Mouse (Mus musculus): ENCODE results near the gene Ipo11. TPM values are rescaled to one million over a fixed set of nuclear protein-coding genes. Genes with fewer than 3 reads are reported as not detected.

The Ipo11 gene
- polyA plus RNA-seq, 1 experiment from 2014 or later, result 55.2 TPM

DNA sequence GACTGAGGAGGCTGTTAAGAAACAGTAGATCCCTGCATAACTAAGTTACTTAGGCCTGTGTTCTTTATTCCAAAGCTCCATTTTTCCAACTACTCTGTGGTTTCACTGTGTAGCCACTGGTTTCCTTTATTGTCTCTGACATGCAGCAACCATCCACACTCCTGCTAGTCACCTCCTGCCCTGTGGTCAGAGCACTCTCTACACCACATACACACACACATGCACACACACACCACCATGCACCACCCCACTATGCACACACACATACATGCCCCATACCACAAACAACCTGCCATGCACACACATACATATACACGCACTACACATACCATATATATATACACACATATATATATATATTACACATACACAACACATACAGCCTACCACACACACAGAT is 175.1 kb downstream of the Ipo11 start:
- Histone ChIP-seq H3K9me3 (ENCODE audit: control insufficient read depth, low read length) (no peaks in the 10 kb centered on the region), H3K4me3 (ENCODE audit: low read length) (no peak overlapping the region), H3K9ac (ENCODE audit: low read length) (no peak overlapping the region), H3K36me3 (ENCODE audit: control insufficient read depth, insufficient read depth, low read length) (no peaks in the 10 kb centered on the region), H3K4me1 (replicated peaks; ENCODE audit: control insufficient read depth, insufficient read depth, low read length) (0 out of 2 replicates have a peak, but pooled peaks cover 3% of the 10 kb centered on the region), H3K4me2 (ENCODE audit: low read depth, low read length) (no peak overlapping the region), H3K27me3 (ENCODE audit: control insufficient read depth, insufficient read depth, low read depth, low read length) (no peaks in the 10 kb centered on the region), H3K27ac (ENCODE audit: low read length) (no peak overlapping the region)
- 92% methylated on average over 1 of the region's 1 CpGs for WGBS
- no peak for ATAC-seq (ENCODE audit: low read depth)

- H3K4me3 ChIP-seq (ENCODE audit: low read length), result no peak overlapping the region
- peak; percentile 88 for ATAC-seq (ENCODE audit: low read depth)
- H3K9ac ChIP-seq (ENCODE audit: low read length), result no peak overlapping the region
- no peaks in the 10 kb centered on the region for H3K27me3 ChIP-seq (ENCODE audit: control insufficient read depth, insufficient read depth, low read depth, low read length)
- no peak overlapping the region for H3K4me2 ChIP-seq (ENCODE audit: low read depth, low read length)
- no peaks in the 10 kb centered on the region for H3K9me3 ChIP-seq (ENCODE audit: control insufficient read depth, low read length)
- 34% methylated on average over 14 of the region's 14 CpGs for WGBS
- no peak overlapping the region for H3K27ac ChIP-seq (ENCODE audit: low read length)
- H3K36me3 ChIP-seq (ENCODE audit: control insufficient read depth, insufficient read depth, low read length), result no peaks in the 10 kb centered on the region
- 0 out of 2 replicates have a peak, but pooled peaks cover 3% of the 10 kb centered on the region for H3K4me1 ChIP-seq (replicated peaks; ENCODE audit: control insufficient read depth, insufficient read depth, low read length)
Observed at GRCm38 (mm10) chr13:106760232-106760875, 176.4 kb downstream of the Ipo11 start.

DNA sequence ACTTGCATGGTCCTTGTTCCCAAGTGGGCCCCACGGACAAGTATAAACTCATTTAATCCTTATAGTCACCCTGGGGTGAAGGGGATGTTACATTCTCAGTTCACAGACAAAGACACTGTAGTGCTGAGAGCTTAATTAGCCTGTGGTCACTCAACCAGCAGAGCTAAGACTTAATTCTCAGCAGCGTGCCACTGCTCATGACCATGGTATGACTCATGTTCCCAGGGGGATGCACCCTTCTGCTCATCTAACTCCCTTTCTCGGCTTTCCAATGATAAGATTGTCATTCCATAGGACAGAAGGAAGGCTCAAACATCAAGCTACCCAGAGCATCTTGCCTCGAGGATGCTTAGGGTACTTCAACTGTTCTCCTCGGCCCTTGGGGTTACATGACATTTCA is 180.9 kb downstream of the Ipo11 start:
- 62% methylated on average over 5 of the region's 5 CpGs for WGBS
- no peak overlapping the region for H3K27ac ChIP-seq (ENCODE audit: low read length)
- H3K4me1 ChIP-seq (replicated peaks; ENCODE audit: control insufficient read depth, insufficient read depth, low read length), result no peaks in the 10 kb centered on the region
- no peaks in the 10 kb centered on the region for H3K9me3 ChIP-seq (ENCODE audit: control insufficient read depth, low read length)
- H3K9ac ChIP-seq (ENCODE audit: low read length), result no peak overlapping the region
- H3K27me3 ChIP-seq (ENCODE audit: control insufficient read depth, insufficient read depth, low read depth, low read length), result no peaks in the 10 kb centered on the region
- no peaks in the 10 kb centered on the region for H3K36me3 ChIP-seq (ENCODE audit: control insufficient read depth, insufficient read depth, low read length)
- H3K4me3 ChIP-seq (ENCODE audit: low read length), result no peak overlapping the region
- no peak overlapping the region for H3K4me2 ChIP-seq (ENCODE audit: low read depth, low read length)
- ATAC-seq (ENCODE audit: low read depth), result no peak

GRCm38 (mm10) chr13:106754216-106754615 is 182.5 kb downstream of the Ipo11 start:
- no peak for ATAC-seq (ENCODE audit: low read depth)
- no peaks in the 10 kb centered on the region for H3K4me1 ChIP-seq (replicated peaks; ENCODE audit: control insufficient read depth, insufficient read depth, low read length)
- H3K4me3 ChIP-seq (ENCODE audit: low read length), result no peak overlapping the region
- no peaks in the 10 kb centered on the region for H3K27me3 ChIP-seq (ENCODE audit: control insufficient read depth, insufficient read depth, low read depth, low read length)
- H3K36me3 ChIP-seq (ENCODE audit: control insufficient read depth, insufficient read depth, low read length), result no peaks in the 10 kb centered on the region
- H3K9ac ChIP-seq (ENCODE audit: low read length), result no peak overlapping the region
- 85% methylated on average over 3 of the region's 3 CpGs for WGBS
- no peaks in the 10 kb centered on the region for H3K9me3 ChIP-seq (ENCODE audit: control insufficient read depth, low read length)
- H3K27ac ChIP-seq (ENCODE audit: low read length), result no peak overlapping the region
- H3K4me2 ChIP-seq (ENCODE audit: low read depth, low read length), result no peak overlapping the region

- Histone ChIP-seq H3K9ac (ENCODE audit: low read length) (no peak overlapping the region), H3K36me3 (ENCODE audit: control insufficient read depth, insufficient read depth, low read length) (no peaks in the 10 kb centered on the region), H3K4me2 (ENCODE audit: low read depth, low read length) (no peak overlapping the region), H3K4me3 (ENCODE audit: low read length) (no peak overlapping the region), H3K4me1 (replicated peaks; ENCODE audit: control insufficient read depth, insufficient read depth, low read length) (no peaks in the 10 kb centered on the region), H3K27ac (ENCODE audit: low read length) (no peak overlapping the region), H3K9me3 (ENCODE audit: control insufficient read depth, low read length) (no peaks in the 10 kb centered on the region), H3K27me3 (ENCODE audit: control insufficient read depth, insufficient read depth, low read depth, low read length) (no peaks in the 10 kb centered on the region)
- WGBS, result 81% methylated on average over 1 of the region's 1 CpGs
- ATAC-seq (ENCODE audit: low read depth), result no peak
Observed at GRCm38 (mm10) chr13:106751951-106752350, 184.8 kb downstream of the Ipo11 start.

- ATAC-seq (ENCODE audit: low read depth), result no peak
- 47% methylated on average over 5 of the region's 5 CpGs for WGBS
- no peak overlapping the region for H3K9ac ChIP-seq (ENCODE audit: low read length)
- no peak overlapping the region for H3K4me2 ChIP-seq (ENCODE audit: low read depth, low read length)
- no peaks in the 10 kb centered on the region for H3K4me1 ChIP-seq (replicated peaks; ENCODE audit: control insufficient read depth, insufficient read depth, low read length)
- no peaks in the 10 kb centered on the region for H3K36me3 ChIP-seq (ENCODE audit: control insufficient read depth, insufficient read depth, low read length)
- H3K4me3 ChIP-seq (ENCODE audit: low read length), result no peak overlapping the region
- H3K27ac ChIP-seq (ENCODE audit: low read length), result no peak overlapping the region
- H3K27me3 ChIP-seq (ENCODE audit: control insufficient read depth, insufficient read depth, low read depth, low read length), result no peaks in the 10 kb centered on the region
- no peaks in the 10 kb centered on the region for H3K9me3 ChIP-seq (ENCODE audit: control insufficient read depth, low read length)
Observed at GRCm38 (mm10) chr13:106746823-106747222, 189.9 kb downstream of the Ipo11 start.

GRCm38 (mm10) chr13:106745201-106745600 is 191.6 kb downstream of the Ipo11 start:
- Histone ChIP-seq H3K4me2 (ENCODE audit: low read depth, low read length) (no peak overlapping the region), H3K36me3 (ENCODE audit: control insufficient read depth, insufficient read depth, low read length) (no peaks in the 10 kb centered on the region), H3K4me1 (replicated peaks; ENCODE audit: control insufficient read depth, insufficient read depth, low read length) (no peaks in the 10 kb centered on the region), H3K4me3 (ENCODE audit: low read length) (no peak overlapping the region), H3K9ac (ENCODE audit: low read length) (no peak overlapping the region), H3K27ac (ENCODE audit: low read length) (no peak overlapping the region), H3K27me3 (ENCODE audit: control insufficient read depth, insufficient read depth, low read depth, low read length) (no peaks in the 10 kb centered on the region), H3K9me3 (ENCODE audit: control insufficient read depth, low read length) (no peaks in the 10 kb centered on the region)
- ATAC-seq (ENCODE audit: low read depth), result no peak
- 24% methylated on average over 6 of the region's 6 CpGs for WGBS

Other genes with a start within 250 kb of the Ipo11 start
- gene Dimt1, start 10.2 kb upstream of the Ipo11 start, polyA plus RNA-seq (2015; fragmentation: Nextera tagmentation; extraction: Ambion mirVana), result 35.3 and 41.7 TPM in 2 replicates
- 11.7 and 14.4 TPM in 2 replicates for gene Kif2a, start 85.2 kb upstream of the Ipo11 start, polyA plus RNA-seq (2015; fragmentation: Nextera tagmentation; extraction: Ambion mirVana)

Measured in lung, embryonic 16.5 days (tissue).